Mouse (Mus musculus) ES-E14 (cell line): ENCODE data around the gene Hipk4. TPM values are rescaled to one million over a fixed set of nuclear protein-coding genes. Genes with fewer than 3 reads are reported as not detected.

ENCODE experiments used
- DNase-seq: peaks from one replicate; pipeline ENCODE4 v3.0.0-alpha.2; 2013; ENCODE audit warnings: low read depth, low spot score
- H3K27ac ChIP-seq: 2 replicates; pipeline ENCODE4 v1.5.1; 2012; ENCODE audit warnings: low read depth, mild to moderate bottlenecking, low read length, moderate library complexity, mixed read lengths; ENCODE audit not compliant: poor library complexity, insufficient read depth, severe bottlenecking
- H3K36me3 ChIP-seq: 2 replicates; pipeline ENCODE4 v1.6.1; 2012; ENCODE audit warnings: mild to moderate bottlenecking, low read length, moderate library complexity, mixed read lengths; ENCODE audit not compliant: control insufficient read depth, poor library complexity, insufficient read depth, severe bottlenecking
- H3K4me1 ChIP-seq, 2 experiments: fragments of 150-350 bp in 1 of 2; sonication (generic) in 1 of 2; 2 replicates each; pipeline ENCODE4 v1.6.1; 2012; ENCODE audit warnings: low read length in 2 of 2, mild to moderate bottlenecking in 1 of 2, mixed read lengths in 1 of 2; ENCODE audit not compliant: control insufficient read depth in 2 of 2, insufficient read depth in 2 of 2, poor library complexity in 1 of 2
- H3K4me3 ChIP-seq, 2 experiments: fragments of 150-350 bp in 1 of 2; sonication (generic) in 1 of 2; 2 replicates each; pipeline ENCODE4 v1.5.1; 2012; ENCODE audit warnings: low read length in 2 of 2, low read depth in 1 of 2, mild to moderate bottlenecking in 1 of 2, mixed read lengths in 1 of 2; ENCODE audit not compliant: insufficient read depth in 1 of 2, poor library complexity in 1 of 2, severe bottlenecking in 1 of 2
- H3K9ac ChIP-seq: 2 replicates; pipeline ENCODE4 v1.6.1; 2012; ENCODE audit warnings: low read depth, mild to moderate bottlenecking, low read length, mixed read lengths; ENCODE audit not compliant: poor library complexity, insufficient read depth, severe bottlenecking
- H3K9me3 ChIP-seq: fragments of 150-350 bp; sonication (generic); 2 replicates; pipeline ENCODE4 v1.6.1; 2012; ENCODE audit warnings: low read depth, mild to moderate bottlenecking, low read length; ENCODE audit not compliant: control insufficient read depth, insufficient read depth
- CHD2 ChIP-seq: IDR thresholded peaks from 2 replicates; pipeline ENCODE4 v1.6.1; 2014; ENCODE audit warnings: mild to moderate bottlenecking, low read depth, low read length, inconsistent platforms
- HCFC1 ChIP-seq: IDR thresholded peaks from 2 replicates; pipeline ENCODE4 v1.6.1; 2012; ENCODE audit warnings: low read length, inconsistent platforms, borderline replicate concordance; ENCODE audit not compliant: insufficient read depth
- MAFK ChIP-seq: IDR thresholded peaks from 2 replicates; pipeline ENCODE4 v1.6.1; 2014; ENCODE audit warnings: mild to moderate bottlenecking, low read depth, low read length, inconsistent platforms; ENCODE audit not compliant: insufficient read depth
- ZC3H11A ChIP-seq: IDR thresholded peaks from 2 replicates; pipeline ENCODE4 v1.6.1; 2012; ENCODE audit warnings: low read depth, mild to moderate bottlenecking, inconsistent platforms, low read length, borderline replicate concordance
- ZNF384 ChIP-seq: IDR thresholded peaks from 2 replicates; pipeline ENCODE4 v1.6.1; 2012; ENCODE audit warnings: low read depth, low read length, inconsistent platforms
- in situ Hi-C, 2 experiments: fragments of 600-800 bp; cut with MboI; formaldehyde crosslinking; loops; one replicate each; pipeline ENCODE4 v1.15.1; 2025; ENCODE audit warnings: low sequenced_read_pairs in 2 of 2, inconsistent platforms in 1 of 2; ENCODE audit not compliant: unreplicated experiment in 2 of 2
- total RNA-seq: library from RNA; depleted of rRNA; stranded (reverse); fragments of 300-350 nt; gene quantifications from 2 replicates; pipeline ENCODE4 v1.2.3, GENCODE M21; 2012

Gene Hipk4
- total RNA-seq, 1 experiment = 1.7 TPM

DNA sequence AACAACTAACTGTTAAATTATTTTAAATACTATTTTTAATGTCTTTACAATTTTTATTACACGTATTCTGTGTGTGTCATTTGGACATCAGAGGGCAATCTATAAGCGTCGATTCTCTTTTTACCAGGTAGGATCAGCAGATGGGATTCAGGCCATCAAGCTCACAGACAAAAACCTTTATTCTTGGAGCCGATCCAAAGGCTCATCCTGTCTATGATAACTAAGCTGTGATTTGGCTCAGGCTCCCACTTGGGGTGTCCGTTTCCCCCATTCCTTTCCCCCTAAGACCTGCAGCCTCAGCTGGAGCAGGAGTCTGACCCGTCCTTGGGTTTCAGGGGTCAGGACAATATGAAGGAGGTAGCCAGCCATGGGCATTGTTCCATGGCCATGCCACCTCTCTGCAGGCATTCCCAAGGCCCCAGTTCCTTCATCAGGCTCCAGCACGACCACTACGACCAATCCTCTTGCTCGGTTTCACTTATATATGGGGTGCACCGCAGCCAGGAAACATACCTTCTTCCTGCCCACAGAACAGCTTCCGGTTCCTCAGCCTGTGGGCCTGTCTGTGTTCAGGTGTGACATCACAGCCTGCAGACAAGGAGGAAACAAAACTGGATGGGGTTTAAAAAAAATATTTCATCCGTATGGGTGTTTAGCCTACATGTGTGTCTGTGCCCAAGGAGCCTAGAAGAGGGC is 21.8 kb downstream of the Hipk4 start:
- TF ChIP-seq ZNF384 = no peak
- TF ChIP-seq HCFC1 = no peak
- TF ChIP-seq MAFK = no peak
- no peak for TF ChIP-seq ZC3H11A
- no peak for TF ChIP-seq CHD2
- Histone ChIP-seq H3K4me3 (no peak overlapping the region), H3K9me3 (no peaks in the 10 kb centered on the region), H3K36me3 (peaks cover 17% of the 10 kb centered on the region; the same call in 1 of the 2 replicates), H3K9ac (no peak overlapping the region), H3K4me1 (peaks cover 3 to 17% of the 10 kb centered on the region in 2 experiments; a peak in 3 of 4 replicates), H3K27ac (no peak overlapping the region)
- in situ Hi-C loops = no loop called here
- DNase-seq = no peak

DNA sequence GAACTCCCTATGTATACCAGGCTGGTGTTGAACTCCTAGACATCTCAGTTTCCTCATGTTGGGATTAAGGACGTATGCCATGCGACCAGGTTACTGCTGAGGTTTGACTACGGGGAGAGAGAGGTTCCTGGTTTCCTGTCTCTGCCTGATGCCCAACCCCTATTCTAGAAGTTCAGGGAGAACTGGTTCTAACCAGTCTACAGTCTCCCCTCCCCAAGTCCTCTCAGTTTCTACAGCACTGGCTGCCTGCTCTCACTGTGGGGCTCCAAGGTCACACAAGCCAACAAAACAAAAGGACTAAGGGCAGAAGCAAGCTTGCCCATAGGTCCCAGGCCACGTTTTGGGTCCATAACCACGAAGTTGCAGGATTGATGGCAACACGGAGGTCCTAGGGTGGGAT is 26.5 kb downstream of the Hipk4 start:
- Histone ChIP-seq H3K4me3 (no peak overlapping the region), H3K27ac (peak overlapping the region; percentile 79), H3K9ac (peak overlapping the region; percentile 64; the same call in 1 of the 2 replicates), H3K9me3 (no peaks in the 10 kb centered on the region), H3K36me3 (0 out of 2 replicates have a peak, but pooled peaks cover 2% of the 10 kb centered on the region), H3K4me1 (peaks cover 4 to 12% of the 10 kb centered on the region in 2 experiments; a peak in 3 of 4 replicates)
- DNase-seq = peak; percentile 69
- TF ChIP-seq ZNF384 (no peak), ZC3H11A (no peak), CHD2 (no peak), HCFC1 (no peak), MAFK (no peak)
- in situ Hi-C loops = no loop called here

DNA sequence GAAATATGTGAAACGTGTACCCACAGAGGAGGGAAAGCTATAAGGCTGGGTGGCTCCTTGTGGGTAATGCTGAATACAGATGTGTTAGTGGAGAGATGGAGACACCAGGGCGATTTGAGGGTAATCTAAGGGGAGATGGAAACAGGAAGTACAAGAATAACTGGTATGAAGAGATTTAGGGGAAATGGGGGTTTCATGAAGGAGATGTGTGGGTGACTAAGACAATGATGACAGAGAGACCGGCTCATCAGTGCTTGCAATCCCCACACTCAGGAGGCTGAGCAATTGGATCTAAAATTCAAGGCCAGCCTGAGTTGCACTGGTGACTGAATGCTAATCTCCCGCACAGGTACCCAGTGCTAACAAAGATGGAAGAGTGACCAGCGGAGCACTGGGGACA is 29.0 kb downstream of the Hipk4 start:
- in situ Hi-C loops = no loop called here
- H3K9ac ChIP-seq = peak overlapping the region; percentile 14; the same call in 1 of the 2 replicates
- H3K4me3 ChIP-seq = peak overlapping the region; percentile 84 to 88; a peak in 3 of 4 replicates
- no peak for TF ChIP-seq MAFK
- no peak for TF ChIP-seq CHD2
- TF ChIP-seq HCFC1 = no peak
- no peak for TF ChIP-seq ZNF384
- no peak for TF ChIP-seq ZC3H11A
- H3K27ac ChIP-seq = no peak overlapping the region
- H3K9me3 ChIP-seq = no peaks in the 10 kb centered on the region
- peaks cover 11% of the 10 kb centered on the region; the same call in 1 of the 2 replicates for H3K36me3 ChIP-seq
- no peak for DNase-seq
- peaks cover 4 to 18% of the 10 kb centered on the region in 2 experiments; a peak in 3 of 4 replicates for H3K4me1 ChIP-seq

DNA sequence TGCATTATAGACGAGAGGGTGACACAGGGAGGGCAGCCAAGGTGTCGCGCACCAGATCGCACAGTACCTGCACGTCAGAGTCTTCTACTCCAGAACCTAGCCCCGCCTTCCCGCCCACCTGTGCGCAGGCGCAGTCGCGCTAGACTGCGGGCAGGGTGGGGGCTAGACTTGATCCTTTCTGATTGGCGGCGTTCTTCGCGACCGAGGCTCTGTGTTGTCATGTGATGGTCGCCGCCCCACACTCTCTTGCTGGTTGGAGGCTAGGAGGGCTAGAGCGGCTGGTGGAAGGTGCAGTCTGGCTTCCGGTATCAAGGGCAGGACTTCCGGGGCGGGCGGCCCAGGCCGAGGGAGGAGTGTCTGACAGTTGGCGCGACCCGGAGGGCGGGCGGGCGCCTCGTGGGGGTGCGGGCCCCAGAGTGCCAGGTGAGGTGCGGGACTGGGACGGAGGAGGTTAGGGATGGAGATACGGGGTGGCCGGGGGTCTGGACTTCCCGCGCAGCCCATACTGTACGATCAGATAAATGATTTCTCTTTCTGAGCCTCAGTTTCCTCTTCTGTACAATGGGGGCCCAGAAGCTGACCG is 30.0 kb downstream of the Hipk4 start, which contains the start of the genes Pld3 and 2310022A10Rik:
TSS of gene Pld3 (minus strand) at position 288 of the 583 bp plus-strand sequence.
TSS of gene 2310022A10Rik (plus strand) at position 303 of the 583 bp plus-strand sequence.
- H3K9me3 ChIP-seq = no peaks in the 10 kb centered on the region
- peak within 1 kb of the TSS; percentile 88 to 90 for H3K4me3 ChIP-seq
- peak within 1 kb of the TSS; percentile 86 for H3K9ac ChIP-seq
- TF ChIP-seq CHD2 = no peak
- peak; percentile 57; the same call in 1 of the 2 replicates for TF ChIP-seq HCFC1
- TF ChIP-seq MAFK = no peak
- in situ Hi-C loops = no loop called here
- H3K4me1 ChIP-seq = peaks cover 4 to 16% of the 10 kb centered on the region in 2 experiments; a peak in 3 of 4 replicates
- peaks cover 11% of the 10 kb centered on the region; the same call in 1 of the 2 replicates for H3K36me3 ChIP-seq
- H3K27ac ChIP-seq = peak within 1 kb of the TSS; percentile 13
- DNase-seq = peak; percentile 91
